Mouse (Mus musculus): ENCODE data around the gene Calb2.

Gene Calb2

DNA sequence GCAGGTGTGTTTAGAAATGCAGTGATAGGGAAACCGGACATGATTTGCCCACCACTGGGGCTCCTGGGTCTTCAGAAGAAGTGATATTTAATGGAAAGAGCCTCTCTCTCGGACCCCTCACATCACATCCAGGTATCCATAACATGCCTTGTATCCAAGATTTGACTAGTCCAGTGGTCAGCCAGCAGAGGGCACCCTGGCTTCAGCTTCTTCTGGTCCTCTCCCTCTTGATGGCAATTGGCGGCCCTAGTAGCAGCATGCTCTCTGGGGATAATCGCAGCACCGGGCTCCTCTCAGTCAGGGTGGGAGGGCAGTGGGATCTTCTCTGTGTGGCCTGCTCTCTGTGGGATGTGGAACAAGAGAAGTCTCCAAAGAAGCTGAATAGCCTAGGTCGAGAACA, 48.3 kb downstream of the Calb2 start:
- peak; percentile 50 for DNase-seq (ENCODE audit: low read depth)

DNA sequence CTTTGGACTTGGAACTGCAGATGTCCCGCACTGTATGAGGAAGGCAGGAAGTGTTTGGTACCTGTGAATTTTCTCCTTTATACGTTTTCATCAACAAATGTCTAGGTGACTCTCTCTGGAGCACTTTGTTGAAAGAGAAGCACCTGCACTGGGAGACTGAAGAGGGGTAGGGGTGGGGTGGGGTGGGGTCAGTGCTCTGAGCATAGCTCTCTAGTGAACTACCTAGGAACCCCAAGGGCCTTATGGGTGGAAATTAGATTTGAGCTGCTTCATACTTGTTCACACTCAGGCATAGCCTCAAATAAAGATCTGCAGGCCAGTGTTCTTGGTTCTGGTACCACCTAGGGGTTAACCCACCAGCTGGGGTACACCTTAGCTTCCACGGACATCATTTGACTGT, 65.4 kb downstream of the Calb2 start, which contains the start of gene Gm17720:
Gene Gm17720, minus strand, starts transcription at position 101 of the 400 bp plus-strand sequence.
- no peak for DNase-seq (ENCODE audit: low read depth)

DNA sequence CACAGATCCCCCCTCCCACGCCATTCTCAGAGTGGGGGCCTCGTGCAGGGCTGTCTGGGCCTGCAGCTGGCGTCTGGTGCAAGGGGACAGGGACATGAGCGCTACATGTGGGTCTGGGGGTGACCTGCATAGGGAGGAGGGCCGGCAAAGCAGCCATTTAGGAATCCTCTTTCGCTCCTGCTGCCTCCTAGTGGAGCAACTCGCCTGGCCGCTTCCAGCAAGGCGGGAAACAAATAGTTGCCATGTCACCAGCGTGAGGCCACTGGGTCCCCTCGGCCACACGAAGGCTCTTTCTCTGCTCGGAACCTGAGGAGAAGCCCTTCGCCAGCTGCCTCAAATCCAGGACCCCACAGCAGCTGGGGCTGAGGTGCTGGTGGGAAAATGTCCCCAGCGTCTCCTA, 66.3 kb downstream of the Calb2 start:
- no peak for DNase-seq (ENCODE audit: low read depth)

DNA sequence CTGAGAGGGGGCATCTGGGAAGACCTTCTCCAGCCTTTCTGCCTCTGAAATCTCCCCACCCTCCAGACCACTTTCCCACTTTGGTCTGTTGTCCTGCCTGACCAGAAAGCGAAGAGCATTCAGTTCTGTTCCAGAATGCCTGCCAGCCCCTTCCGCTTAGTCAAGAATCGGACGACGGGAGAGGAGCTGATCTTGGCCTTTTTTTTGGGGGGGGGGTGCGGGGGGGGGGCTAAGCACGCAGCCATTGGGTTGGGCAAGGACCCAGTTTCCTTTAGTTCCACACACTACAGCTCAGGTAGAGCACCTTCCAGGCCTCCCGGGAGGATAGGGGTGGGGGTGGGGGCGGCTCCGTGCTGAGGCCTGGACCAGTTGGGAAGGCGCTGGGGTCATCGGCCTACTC, 67.1 kb downstream of the Calb2 start, which contains the start of gene Gm21964:
Gene Gm21964, plus strand, starts transcription at position 301 of the 400 bp plus-strand sequence.
- no peak for DNase-seq (ENCODE audit: low read depth)

DNA sequence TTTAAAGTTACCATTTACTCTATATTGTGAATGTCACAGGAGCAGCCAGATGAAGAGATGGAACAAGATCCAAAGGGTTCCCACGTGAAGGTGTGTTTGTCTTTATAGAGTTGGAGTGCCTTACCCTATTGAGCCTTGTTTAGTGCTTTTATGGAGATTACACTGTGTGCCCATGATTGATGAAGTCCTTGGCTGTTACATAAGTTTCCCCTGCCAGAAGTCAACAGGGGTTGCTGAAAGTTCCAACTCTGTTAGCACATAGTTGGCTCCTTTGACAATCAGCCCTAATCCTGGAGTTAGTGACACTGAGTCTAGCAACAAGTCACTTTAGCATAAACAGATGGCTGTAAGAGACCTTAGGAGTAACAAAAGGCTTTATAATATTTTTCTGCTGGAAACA, 76.1 kb downstream of the Calb2 start:
- DNase-seq (ENCODE audit: low read depth): no peak

Measured in NIH3T3 (cell line).